Mouse (Mus musculus): ENCODE results near the gene Mup6. TPM values are rescaled to one million over a fixed set of nuclear protein-coding genes. Genes with fewer than 3 reads are reported as not detected.

Mup6 gene
- polyA plus RNA-seq, 2 experiments: not detected

Other genes starting within 250 kb of the Mup6 start
- 17.6 and 20.4 TPM in 2 replicates for gene Inip, start 162.7 kb upstream of the Mup6 start, polyA plus RNA-seq (2012; rRNA removed)
- 40.0 and 49.0 TPM in 2 replicates for gene Inip, start 162.7 kb upstream of the Mup6 start, polyA plus RNA-seq (2014; fragmentation: Nextera tagmentation; extraction: Ambion mirVana)
- 6.6 and 7.2 TPM in 2 replicates for gene Snx30, start 158.5 kb upstream of the Mup6 start, polyA plus RNA-seq (2012; rRNA removed)
- gene Snx30, start 158.5 kb upstream of the Mup6 start, polyA plus RNA-seq (2014; fragmentation: Nextera tagmentation; extraction: Ambion mirVana): 12.0 and 14.0 TPM in 2 replicates
- gene Slc46a2, start 49.2 kb upstream of the Mup6 start, polyA plus RNA-seq (2012; rRNA removed): 0.03 TPM in 1 of 2 replicates, not detected in the other
- gene Slc46a2, start 49.2 kb upstream of the Mup6 start, polyA plus RNA-seq (2014; fragmentation: Nextera tagmentation; extraction: Ambion mirVana): 0.08 and 0.17 TPM in 2 replicates
- not detected in 2 replicates for gene Mup4, start 3.6 kb upstream of the Mup6 start, polyA plus RNA-seq (2012; rRNA removed)
- not detected in 2 replicates for gene Mup4, start 3.6 kb upstream of the Mup6 start, polyA plus RNA-seq (2014; fragmentation: Nextera tagmentation; extraction: Ambion mirVana)
- gene Mup7, start 106.2 kb downstream of the Mup6 start, polyA plus RNA-seq (2012; rRNA removed): not detected in 2 replicates
- gene Mup7, start 106.2 kb downstream of the Mup6 start, polyA plus RNA-seq (2014; fragmentation: Nextera tagmentation; extraction: Ambion mirVana): 0.76 TPM in 1 of 2 replicates, not detected in the other
- not detected in 2 replicates for gene Mup2, start 190.0 kb downstream of the Mup6 start, polyA plus RNA-seq (2012; rRNA removed)
- 0.36 and 0.69 TPM in 2 replicates for gene Mup2, start 190.0 kb downstream of the Mup6 start, polyA plus RNA-seq (2014; fragmentation: Nextera tagmentation; extraction: Ambion mirVana)